Mouse (Mus musculus): ENCODE results near the gene Map6.

GRCm38 (mm10) chr7:99305688-99306087 is 38.4 kb downstream of the Map6 start:
- TF ChIP-seq CTCF (IDR thresholded peaks at IDR 0.05) (no peak), POLR2A (IDR thresholded peaks at IDR 0.05; ENCODE audit: insufficient read depth, low read depth, low read length) (no peak), EP300 (IDR thresholded peaks at IDR 0.05; ENCODE audit: insufficient read depth, low read depth, low read length) (no peak)
